In genomic region chr10:128892246-128892645, GRCm38 (mm10) we compare ENCODE assay signal across 8 mouse cellular contexts. TPM values are rescaled to one million over a fixed set of nuclear protein-coding genes. Genes with fewer than 3 reads are reported as not detected.
DNase-seq lines count a peak whose midpoint lies in the region; ATAC-seq and TF ChIP-seq lines count a peak whose summit lies in the region.

No protein-coding gene starts in this region.

- no peaks in the 10 kb centered on the region for H3K9me3 ChIP-seq in lung, postnatal 0 days (ENCODE audit: low read length)
- no peaks in the 10 kb centered on the region for H3K9me3 ChIP-seq in forebrain, embryonic 12.5 days
- H3K9me3 ChIP-seq in limb, embryonic 14.5 days (ENCODE audit: control insufficient read depth, low read length) = no peaks in the 10 kb centered on the region
- no peaks in the 10 kb centered on the region for H3K9me3 ChIP-seq in stomach, embryonic 15.5 days

- ATAC-seq in lung, postnatal 0 days = no peak
- ATAC-seq in forebrain, embryonic 12.5 days (ENCODE audit: low FRiP score) = peak; percentile 18
- ATAC-seq in limb, embryonic 14.5 days (ENCODE audit: low FRiP score, low read depth) = no peak; the same call in 1 of the 2 replicates
- 0 out of 2 replicates have a peak, but pooled peaks have one; percentile 3 for ATAC-seq in stomach, embryonic 15.5 days (ENCODE audit: insufficient read depth, low FRiP score, low read depth)

- TF ChIP-seq CTCF in lung, postnatal 0 days (IDR thresholded peaks at IDR 0.05) = no peak

- no peak for DNase-seq in lung, postnatal 0 days (ENCODE audit: low spot score)
- DNase-seq in lung, postnatal 10 days = no peak
- DNase-seq in limb, embryonic 14.5 days (ENCODE audit: low spot score) = no peak
- no peak for DNase-seq in right cerebral cortex, postnatal 14 days
- no peak for DNase-seq in urinary bladder, postnatal 14 days (ENCODE audit: low spot score)
- DNase-seq in right cerebral cortex, postnatal 25 days = no peak

- H3K4me2 ChIP-seq in lung, postnatal 0 days (replicated peaks; ENCODE audit: low read depth, low read length) = peak overlapping the region; percentile 97
- H3K4me2 ChIP-seq in forebrain, embryonic 12.5 days = peak overlapping the region; percentile 91
- peak overlapping the region; percentile 89 for H3K4me2 ChIP-seq in limb, embryonic 14.5 days (replicated peaks; ENCODE audit: low read depth, low read length, severe bottlenecking)
- H3K4me2 ChIP-seq in stomach, embryonic 15.5 days = peak overlapping the region; percentile 90

- no peak for TF ChIP-seq POLR2A in limb, embryonic 14.5 days (IDR thresholded peaks at IDR 0.05; ENCODE audit: borderline replicate concordance, extremely low read depth, insufficient read depth, insufficient read length)

- no peak overlapping the region for H3K27ac ChIP-seq in lung, postnatal 0 days (ENCODE audit: low read length)
- H3K27ac ChIP-seq in forebrain, embryonic 12.5 days = peak overlapping the region; percentile 95
- H3K27ac ChIP-seq in limb, embryonic 14.5 days (replicated peaks; ENCODE audit: low read depth, low read length) = peak overlapping the region; percentile 90
- H3K27ac ChIP-seq in stomach, embryonic 15.5 days = peak overlapping the region; percentile 92; the same call in 1 of the 2 replicates

- H3K9ac ChIP-seq in lung, postnatal 0 days (replicated peaks; ENCODE audit: low read depth) = no peak overlapping the region
- H3K9ac ChIP-seq in forebrain, embryonic 12.5 days = peak overlapping the region; percentile 84
- peak overlapping the region; percentile 74 for H3K9ac ChIP-seq in limb, embryonic 14.5 days (ENCODE audit: low read depth, low read length, severe bottlenecking)
- H3K9ac ChIP-seq in stomach, embryonic 15.5 days = no peak overlapping the region

- peaks cover 6% of the 10 kb centered on the region; the same call in 1 of the 2 replicates for H3K4me1 ChIP-seq in lung, postnatal 0 days (ENCODE audit: insufficient read depth, low read depth, low read length)
- peaks cover 51% of the 10 kb centered on the region for H3K4me1 ChIP-seq in forebrain, embryonic 12.5 days
- H3K4me1 ChIP-seq in limb, embryonic 14.5 days (ENCODE audit: control insufficient read depth, insufficient read depth, low read length) = peaks cover 28% of the 10 kb centered on the region
- peaks cover 30% of the 10 kb centered on the region for H3K4me1 ChIP-seq in stomach, embryonic 15.5 days

- peak overlapping the region; percentile 53 for H3K4me3 ChIP-seq in lung, postnatal 0 days (ENCODE audit: low read depth, low read length)
- peak overlapping the region; percentile 78 for H3K4me3 ChIP-seq in forebrain, embryonic 12.5 days (replicated peaks)
- H3K4me3 ChIP-seq in limb, embryonic 14.5 days (replicated peaks; ENCODE audit: low read length) = peak overlapping the region; percentile 70
- peak overlapping the region; percentile 67 for H3K4me3 ChIP-seq in stomach, embryonic 15.5 days (replicated peaks)

- peaks cover 13% of the 10 kb centered on the region for H3K27me3 ChIP-seq in lung, postnatal 0 days (replicated peaks; ENCODE audit: insufficient read depth, low read length)
- peaks cover 22% of the 10 kb centered on the region for H3K27me3 ChIP-seq in forebrain, embryonic 12.5 days
- H3K27me3 ChIP-seq in limb, embryonic 14.5 days (ENCODE audit: control insufficient read depth, insufficient read depth, low read length) = peaks cover 5% of the 10 kb centered on the region; the same call in 1 of the 2 replicates
- H3K27me3 ChIP-seq in stomach, embryonic 15.5 days (replicated peaks) = peaks cover 9% of the 10 kb centered on the region

- no peak for TF ChIP-seq EP300 in lung, postnatal 0 days (IDR thresholded peaks at IDR 0.05)

- 7% methylated on average over 9 of the region's 9 CpGs for WGBS in lung, postnatal 0 days
- under 1% methylated on average over 9 of the region's 9 CpGs for WGBS in forebrain, embryonic 12.5 days
- WGBS in limb, embryonic 14.5 days = 1% methylated on average over 9 of the region's 9 CpGs
- 4% methylated on average over 9 of the region's 9 CpGs for WGBS in stomach, embryonic 15.5 days

- H3K36me3 ChIP-seq in lung, postnatal 0 days (ENCODE audit: insufficient read depth, low read length) = no peaks in the 10 kb centered on the region; the same call in 1 of the 2 replicates
- peaks cover 8% of the 10 kb centered on the region for H3K36me3 ChIP-seq in forebrain, embryonic 12.5 days (replicated peaks)
- peaks cover 10% of the 10 kb centered on the region; the same call in 1 of the 2 replicates for H3K36me3 ChIP-seq in limb, embryonic 14.5 days (ENCODE audit: control insufficient read depth, insufficient read depth, low read length)
- H3K36me3 ChIP-seq in stomach, embryonic 15.5 days = no peaks in the 10 kb centered on the region

RNA-seq across cellular contexts. Expression of gene Gdf11, which starts 0.7 kb away (rescaled TPM):
- polyA plus RNA-seq in lung, postnatal 0 days (2015; fragmentation: Nextera tagmentation; extraction: Ambion mirVana) = 1.6 and 2.1 TPM in 2 replicates
- polyA plus RNA-seq in forebrain, embryonic 12.5 days (2016; fragmentation: Nextera tagmentation; extraction: Ambion mirVana) = 9.3 and 9.6 TPM in 2 replicates
- 10.8 and 11.8 TPM in 2 replicates for polyA plus RNA-seq in limb, embryonic 14.5 days (2012; rRNA removed)
- 6.3 and 9.2 TPM in 2 replicates for polyA plus RNA-seq in limb, embryonic 14.5 days (2014; fragmentation: Nextera tagmentation; extraction: Ambion mirVana)
- polyA plus RNA-seq in stomach, embryonic 15.5 days (2015; fragmentation: Nextera tagmentation; extraction: Ambion mirVana) = 4.4 and 4.7 TPM in 2 replicates

RNA-seq across cellular contexts. Expression of gene Cd63, which starts 8.5 kb away (rescaled TPM):
- 761 and 764 TPM in 2 replicates for polyA plus RNA-seq in lung, postnatal 0 days (2015; fragmentation: Nextera tagmentation; extraction: Ambion mirVana)
- polyA plus RNA-seq in forebrain, embryonic 12.5 days (2016; fragmentation: Nextera tagmentation; extraction: Ambion mirVana) = 129 and 160 TPM in 2 replicates
- polyA plus RNA-seq in limb, embryonic 14.5 days (2012; rRNA removed) = 346 and 448 TPM in 2 replicates
- 942 and 957 TPM in 2 replicates for polyA plus RNA-seq in limb, embryonic 14.5 days (2014; fragmentation: Nextera tagmentation; extraction: Ambion mirVana)
- polyA plus RNA-seq in stomach, embryonic 15.5 days (2015; fragmentation: Nextera tagmentation; extraction: Ambion mirVana) = 693 and 758 TPM in 2 replicates

RNA-seq across cellular contexts. Expression of gene Rdh5, which starts 30.4 kb away (rescaled TPM):
- 13.2 and 16.7 TPM in 2 replicates for polyA plus RNA-seq in lung, postnatal 0 days (2015; fragmentation: Nextera tagmentation; extraction: Ambion mirVana)
- polyA plus RNA-seq in forebrain, embryonic 12.5 days (2016; fragmentation: Nextera tagmentation; extraction: Ambion mirVana) = 11.3 and 13.3 TPM in 2 replicates
- 17.9 and 23.2 TPM in 2 replicates for polyA plus RNA-seq in limb, embryonic 14.5 days (2012; rRNA removed)
- polyA plus RNA-seq in limb, embryonic 14.5 days (2014; fragmentation: Nextera tagmentation; extraction: Ambion mirVana) = 11.8 and 12.5 TPM in 2 replicates
- 12.9 and 15.0 TPM in 2 replicates for polyA plus RNA-seq in stomach, embryonic 15.5 days (2015; fragmentation: Nextera tagmentation; extraction: Ambion mirVana)

RNA-seq across cellular contexts. Expression of gene Bloc1s1, which starts 31.6 kb away (rescaled TPM):
- 228 and 243 TPM in 2 replicates for polyA plus RNA-seq in lung, postnatal 0 days (2015; fragmentation: Nextera tagmentation; extraction: Ambion mirVana)
- 183 and 188 TPM in 2 replicates for polyA plus RNA-seq in forebrain, embryonic 12.5 days (2016; fragmentation: Nextera tagmentation; extraction: Ambion mirVana)
- polyA plus RNA-seq in limb, embryonic 14.5 days (2012; rRNA removed) = 211 and 285 TPM in 2 replicates
- 242 and 262 TPM in 2 replicates for polyA plus RNA-seq in limb, embryonic 14.5 days (2014; fragmentation: Nextera tagmentation; extraction: Ambion mirVana)
- 190 and 208 TPM in 2 replicates for polyA plus RNA-seq in stomach, embryonic 15.5 days (2015; fragmentation: Nextera tagmentation; extraction: Ambion mirVana)

RNA-seq across cellular contexts. Expression of gene Itga7, which starts 41.4 kb away (rescaled TPM):
- 14.6 and 20.7 TPM in 2 replicates for polyA plus RNA-seq in lung, postnatal 0 days (2015; fragmentation: Nextera tagmentation; extraction: Ambion mirVana)
- polyA plus RNA-seq in forebrain, embryonic 12.5 days (2016; fragmentation: Nextera tagmentation; extraction: Ambion mirVana) = 0.46 and 0.73 TPM in 2 replicates
- polyA plus RNA-seq in limb, embryonic 14.5 days (2012; rRNA removed) = 22.3 and 24.1 TPM in 2 replicates
- 7.0 and 11.5 TPM in 2 replicates for polyA plus RNA-seq in limb, embryonic 14.5 days (2014; fragmentation: Nextera tagmentation; extraction: Ambion mirVana)
- polyA plus RNA-seq in stomach, embryonic 15.5 days (2015; fragmentation: Nextera tagmentation; extraction: Ambion mirVana) = 5.2 and 5.7 TPM in 2 replicates

Comparison
In these comparisons a context has a peak if more than half of its experiments do, and no peak if none do; other contexts are left out.
1. ATAC-seq: peak in forebrain, embryonic 12.5 days (single experiment) and stomach, embryonic 15.5 days (single experiment); none in lung, postnatal 0 days (single experiment) and limb, embryonic 14.5 days (single experiment).
2. H3K9ac ChIP-seq: peak in forebrain, embryonic 12.5 days (single experiment) and limb, embryonic 14.5 days (single experiment); none in lung, postnatal 0 days (single experiment) and stomach, embryonic 15.5 days (single experiment).
3. Peak in every context shown above with its lines, with median percentiles within 50 percentile points of each other: H3K4me2 ChIP-seq and H3K4me3 ChIP-seq.